Mouse (Mus musculus) retina, adult 2 months (tissue): Measurements from ENCODE around the gene Ugt2a3.
A peak's percentile ranks its signal among the peaks of the same experiment; 100 is the strongest.
"Not testable (repeated sequence)": the region's sequence is repeated elsewhere in the genome, so short reads cannot be mapped to it uniquely, and the experiment has no call there.

Experiments used
- DNase-seq: peaks from one replicate; pipeline ENCODE4 v3.0.0-alpha.2; 2012; ENCODE audit warnings: low read depth, low spot score

Gene Ugt2a3

DNA sequence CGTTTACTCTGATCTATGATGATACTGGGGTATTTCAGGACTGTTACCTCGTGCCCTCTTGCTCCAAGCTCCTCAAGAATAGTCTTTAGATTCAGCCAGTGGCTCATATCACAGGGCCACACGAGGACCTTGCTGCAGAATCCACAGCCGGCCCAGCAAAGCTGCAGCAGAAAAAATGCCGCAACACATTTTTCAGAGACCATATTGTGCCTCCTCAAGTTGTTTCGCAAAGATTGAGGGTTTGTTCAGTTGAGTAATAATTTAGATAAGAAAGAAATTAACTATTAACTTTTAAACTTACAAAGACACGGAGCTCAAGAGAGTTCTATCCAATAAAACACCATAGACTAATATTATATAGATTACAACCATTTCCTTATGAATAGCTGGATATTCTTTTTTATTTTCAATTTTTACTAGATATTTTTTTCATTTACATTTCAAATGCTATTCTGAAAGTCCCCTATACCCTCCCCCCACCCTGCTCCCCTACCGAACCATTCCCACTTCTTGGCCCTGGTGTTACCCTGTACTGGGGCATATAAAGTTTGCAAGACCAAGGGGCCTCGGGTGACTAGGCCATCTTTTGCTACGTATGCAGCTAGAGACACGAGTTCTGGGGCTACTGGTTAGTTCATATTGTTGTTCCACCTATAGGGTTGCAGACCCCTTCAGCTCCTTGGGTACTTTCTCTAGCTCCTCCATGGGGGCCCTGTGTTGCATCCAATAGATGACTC, at the start of gene Ugt2a3:
Ugt2a3 (minus strand) TSS at position 235 of the 737 bp plus-strand sequence.
- no peak for DNase-seq

- no peak for DNase-seq
These were observed 43.2 kb upstream of the Ugt2a3 start for GRCm38 (mm10) chr5:87380234-87380633.

DNA sequence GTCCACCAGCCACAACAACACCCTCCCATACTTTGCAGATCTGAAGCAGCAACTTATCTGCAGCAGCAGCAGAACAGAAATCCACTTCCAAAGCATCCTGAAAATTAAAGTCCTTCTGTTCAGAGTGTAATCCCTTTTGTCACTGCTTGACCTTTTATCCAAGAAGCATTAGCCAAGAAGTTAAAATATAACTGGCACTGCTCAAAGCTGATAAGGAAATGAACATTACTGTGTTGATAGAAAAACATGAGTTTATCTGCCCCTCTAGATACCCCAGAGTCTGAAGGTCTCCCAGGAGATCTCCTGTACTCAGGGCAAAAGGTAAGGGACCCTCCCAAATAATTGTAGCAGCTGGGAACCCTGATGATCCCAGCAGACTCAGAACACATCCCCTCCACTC, 42.8 kb upstream of the Ugt2a3 start:
- no peak for DNase-seq

DNA sequence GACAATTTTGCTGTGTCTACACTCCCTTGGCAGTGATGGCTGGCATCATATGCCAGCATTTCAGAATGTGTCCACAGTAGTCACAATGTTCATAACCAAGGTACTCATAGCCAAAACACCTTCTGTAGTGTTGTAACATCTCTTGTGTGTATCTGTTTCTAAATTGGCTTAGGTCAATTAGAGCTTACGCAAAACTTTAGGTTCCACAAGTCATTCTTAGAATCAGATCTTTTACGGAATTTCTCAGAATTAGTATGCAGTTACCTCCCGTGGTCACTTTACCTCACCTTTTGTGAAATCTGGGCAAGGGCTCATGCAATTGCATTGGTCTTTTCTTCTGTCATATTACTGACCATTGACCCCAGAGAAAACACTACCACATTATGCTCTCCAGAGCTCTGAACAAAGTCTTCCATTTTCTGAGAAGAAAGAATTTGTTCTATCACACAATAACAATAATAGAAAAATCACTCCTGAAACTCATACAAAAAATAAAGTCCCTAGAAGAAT, 38.9 kb upstream of the Ugt2a3 start:
- DNase-seq, result no peak

DNA sequence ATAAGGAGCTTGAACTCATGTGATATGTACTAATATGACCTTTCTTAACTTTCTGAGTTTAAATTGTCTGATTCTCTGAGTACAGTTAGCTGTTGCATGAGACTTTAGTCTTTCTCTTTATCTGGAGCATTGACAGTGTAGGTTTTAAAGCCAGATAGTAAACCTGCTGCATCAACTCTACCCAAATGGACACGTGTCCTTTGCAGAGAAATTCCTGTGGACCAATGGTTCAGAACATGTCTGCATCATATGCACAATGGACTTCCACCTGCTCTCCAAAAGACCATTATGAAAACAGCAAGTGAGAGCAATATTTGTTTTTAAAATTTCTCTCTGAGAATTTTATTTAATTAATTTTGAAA, 36.5 kb upstream of the Ugt2a3 start:
- no peak for DNase-seq

DNA sequence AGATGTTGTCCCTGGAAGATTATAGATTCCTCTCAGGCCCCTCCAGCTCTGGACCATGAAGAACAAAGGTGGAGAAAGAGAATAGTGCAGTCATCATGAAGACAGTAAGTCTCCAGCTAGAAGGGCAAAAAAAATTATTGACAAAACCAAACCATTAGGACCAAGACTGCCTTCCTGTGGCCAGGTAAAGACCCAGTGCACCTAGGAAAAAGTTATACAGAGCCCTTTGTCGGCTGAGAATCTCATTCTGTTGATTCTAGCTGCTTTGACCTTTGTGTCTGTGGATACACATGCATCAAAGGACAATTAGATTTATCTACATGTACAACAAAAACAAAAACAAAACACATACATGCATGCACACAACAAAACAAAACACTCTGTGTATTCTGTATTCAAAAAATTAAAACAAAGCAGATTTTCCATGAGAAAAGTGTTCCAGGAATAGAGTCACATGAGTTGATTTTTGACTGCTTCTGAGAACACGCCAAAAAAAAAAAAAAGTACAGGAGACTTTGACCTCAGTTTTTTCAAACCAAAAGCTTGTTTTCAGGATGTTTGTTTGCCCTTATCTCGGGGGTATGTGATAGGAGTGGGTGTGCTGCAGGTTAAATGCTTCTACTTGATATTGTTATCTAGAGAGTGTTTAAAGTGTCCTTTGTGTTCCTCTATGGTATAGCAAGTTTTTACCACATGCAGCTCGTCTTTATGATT, 36.0 kb upstream of the Ugt2a3 start:
- DNase-seq, result not testable (repeated sequence)

- DNase-seq, result no peak
These were observed 13.4 kb upstream of the Ugt2a3 start for GRCm38 (mm10) chr5:87350350-87350749.

DNA sequence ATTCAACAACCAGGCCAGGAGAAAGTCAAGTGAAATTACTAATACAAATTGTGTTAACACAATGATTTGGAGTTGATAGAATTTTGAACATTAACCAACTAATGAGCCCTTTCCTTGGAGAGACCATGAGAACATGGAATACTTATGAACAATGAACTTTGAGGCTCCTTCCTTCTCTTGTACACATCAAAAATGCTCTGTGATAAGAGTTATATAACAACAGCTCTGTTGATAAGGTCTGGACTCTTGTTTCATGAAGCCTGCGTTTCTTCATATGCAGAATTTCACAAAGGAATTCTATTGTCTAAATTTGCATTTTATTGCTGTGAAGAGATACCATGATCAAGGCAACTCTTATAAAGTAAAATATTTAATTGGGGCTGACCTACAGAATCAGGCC, 12.2 kb upstream of the Ugt2a3 start:
- not testable (repeated sequence) for DNase-seq

- not testable (repeated sequence) for DNase-seq
These were observed 10.6 kb upstream of the Ugt2a3 start for GRCm38 (mm10) chr5:87347479-87348078.

- no peak for DNase-seq
These were observed 3.5 kb upstream of the Ugt2a3 start for GRCm38 (mm10) chr5:87340461-87340860.

DNA sequence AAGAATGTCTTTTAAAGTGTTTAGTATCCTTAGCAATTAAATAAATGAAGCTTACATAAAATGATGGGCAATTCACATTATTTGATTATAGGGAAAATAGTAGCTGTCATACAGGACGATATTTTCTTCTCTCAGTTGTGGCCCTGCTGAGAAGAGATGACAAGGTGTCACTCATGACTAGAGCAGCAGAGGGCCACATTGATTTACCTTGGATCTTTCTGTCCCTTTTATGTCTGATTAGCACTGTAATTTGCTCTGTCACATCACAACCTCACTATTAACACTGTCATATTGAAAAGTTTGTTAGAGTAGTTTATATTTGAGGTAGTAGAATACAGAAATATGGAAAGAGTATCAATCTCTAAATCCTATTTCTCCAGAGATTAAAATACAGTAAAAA, 1.8 kb downstream of the Ugt2a3 start:
- DNase-seq, result no peak

- DNase-seq, result peak; percentile 4
These were observed 3.4 kb downstream of the Ugt2a3 start for GRCm38 (mm10) chr5:87333584-87333983.

GRCm38 (mm10) chr5:87311392-87311791, 25.6 kb downstream of the Ugt2a3 start:
- no peak for DNase-seq

GRCm38 (mm10) chr5:87286180-87286579, 50.8 kb downstream of the Ugt2a3 start:
- not testable (repeated sequence) for DNase-seq

- DNase-seq, result not testable (repeated sequence)
These were observed 61.0 kb downstream of the Ugt2a3 start for GRCm38 (mm10) chr5:87275986-87276385.

DNA sequence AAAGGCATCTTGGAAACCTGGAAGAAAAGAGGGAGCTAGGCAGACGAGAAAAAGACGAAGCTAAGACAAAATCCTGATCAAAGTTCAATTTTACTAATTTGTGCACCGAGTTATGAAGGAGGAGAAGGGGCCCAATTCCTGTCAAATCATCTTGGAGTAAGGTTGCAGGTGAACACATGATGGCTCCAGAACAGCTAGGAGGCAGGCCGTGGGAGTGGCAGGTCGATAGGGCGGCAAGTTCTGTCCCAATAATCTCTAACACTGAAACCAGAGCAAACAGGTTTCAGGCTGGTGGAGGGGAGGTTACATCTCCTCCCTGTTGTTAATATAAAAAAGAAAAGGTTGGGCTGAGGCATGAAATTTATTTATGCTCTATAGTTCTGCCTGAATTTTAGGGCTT, 61.4 kb downstream of the Ugt2a3 start:
- no peak for DNase-seq
